Mouse (Mus musculus) midbrain, embryonic 12.5 days (tissue): ENCODE data around the gene Slc15a3. TPM values are rescaled to one million over a fixed set of nuclear protein-coding genes. Genes with fewer than 3 reads are reported as not detected.

Source experiments
- ATAC-seq: fragments of 200-750 bp; cut with Nextera tagmentation; 2 replicates; pipeline ENCODE4 v1.8.0; 2017; ENCODE audit warnings: low read depth, moderate TSS enrichment, moderate library complexity; ENCODE audit not compliant: low FRiP score
- H3K27ac ChIP-seq: fragments of 300-500 bp; sonication (generic); replicated peaks from 2 replicates; pipeline ENCODE4 v1.5.1; 2016; ENCODE audit warnings: mild to moderate bottlenecking
- H3K27me3 ChIP-seq: fragments of 300-500 bp; sonication (generic); 2 replicates; pipeline ENCODE4 v1.6.1; 2016; ENCODE audit warnings: mild to moderate bottlenecking
- H3K36me3 ChIP-seq: fragments of 300-500 bp; sonication (generic); 2 replicates; pipeline ENCODE4 v1.6.1; 2016
- H3K4me1 ChIP-seq: fragments of 300-500 bp; sonication (generic); 2 replicates; pipeline ENCODE4 v1.6.1; 2016
- H3K4me2 ChIP-seq: fragments of 300-500 bp; sonication (generic); replicated peaks from 2 replicates; pipeline ENCODE4 v1.6.1; 2016; ENCODE audit warnings: mild to moderate bottlenecking, moderate library complexity
- H3K4me3 ChIP-seq: fragments of 300-500 bp; sonication (generic); 2 replicates; pipeline ENCODE4 v1.5.1; 2016; ENCODE audit warnings: mild to moderate bottlenecking
- H3K9ac ChIP-seq: fragments of 300-500 bp; sonication (generic); replicated peaks from 2 replicates; pipeline ENCODE4 v1.6.1; 2016; ENCODE audit warnings: mild to moderate bottlenecking, moderate library complexity
- H3K9me3 ChIP-seq: fragments of 300-500 bp; sonication (generic); 2 replicates; pipeline ENCODE4 v1.6.1; 2016; ENCODE audit warnings: mild to moderate bottlenecking
- WGBS: fragments of 180-500 bp; shearing (Covaris S2); methylation state at CpG from one replicate; pipeline ENCODE4 v1.1.7; 2016; 5-methylcytosine and 5-hydroxymethylcytosine counted together
- polyA plus RNA-seq: library from polyadenylated mRNA; unstranded; fragments of >200 nt; fragmentation: Nextera tagmentation; extraction: Ambion mirVana; gene quantifications from 2 replicates; pipeline ENCODE4 v1.2.1, GENCODE M21; 2016

The Slc15a3 gene
- polyA plus RNA-seq, 1 experiment from 2014 or later = 0.29 TPM

DNA sequence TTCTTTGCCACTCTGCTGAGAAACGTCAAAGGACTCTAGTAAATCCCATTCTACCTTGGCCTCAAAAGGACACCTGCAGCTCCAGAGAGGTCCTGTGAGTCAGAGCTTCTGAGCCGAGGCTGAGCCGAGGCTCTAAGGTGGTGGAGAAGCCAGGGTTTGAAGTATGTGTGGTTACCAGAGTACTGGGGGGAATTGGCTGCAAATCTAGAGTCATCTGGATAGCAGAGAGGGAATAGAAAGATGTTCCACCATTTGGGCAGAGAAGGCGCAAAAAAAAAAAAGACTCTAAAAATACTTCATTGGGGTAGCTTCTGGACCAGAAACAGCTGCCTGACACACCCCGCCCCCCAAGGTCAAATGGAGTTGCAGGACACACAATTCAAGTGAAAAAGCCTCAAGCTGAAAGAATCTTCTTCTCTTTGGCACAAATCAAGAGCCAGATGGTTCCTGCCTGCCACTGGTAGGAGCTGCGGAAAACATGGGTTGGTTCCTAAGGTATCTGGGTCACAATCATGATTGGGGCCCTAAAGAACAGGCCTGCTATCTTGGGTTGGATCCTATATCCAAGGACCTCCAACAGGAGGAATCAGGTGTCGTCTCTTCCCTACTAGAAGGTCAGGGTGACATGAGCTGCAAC is 38.8 kb downstream of the Slc15a3 start:
- WGBS = 93% methylated on average over 7 of the region's 7 CpGs

DNA sequence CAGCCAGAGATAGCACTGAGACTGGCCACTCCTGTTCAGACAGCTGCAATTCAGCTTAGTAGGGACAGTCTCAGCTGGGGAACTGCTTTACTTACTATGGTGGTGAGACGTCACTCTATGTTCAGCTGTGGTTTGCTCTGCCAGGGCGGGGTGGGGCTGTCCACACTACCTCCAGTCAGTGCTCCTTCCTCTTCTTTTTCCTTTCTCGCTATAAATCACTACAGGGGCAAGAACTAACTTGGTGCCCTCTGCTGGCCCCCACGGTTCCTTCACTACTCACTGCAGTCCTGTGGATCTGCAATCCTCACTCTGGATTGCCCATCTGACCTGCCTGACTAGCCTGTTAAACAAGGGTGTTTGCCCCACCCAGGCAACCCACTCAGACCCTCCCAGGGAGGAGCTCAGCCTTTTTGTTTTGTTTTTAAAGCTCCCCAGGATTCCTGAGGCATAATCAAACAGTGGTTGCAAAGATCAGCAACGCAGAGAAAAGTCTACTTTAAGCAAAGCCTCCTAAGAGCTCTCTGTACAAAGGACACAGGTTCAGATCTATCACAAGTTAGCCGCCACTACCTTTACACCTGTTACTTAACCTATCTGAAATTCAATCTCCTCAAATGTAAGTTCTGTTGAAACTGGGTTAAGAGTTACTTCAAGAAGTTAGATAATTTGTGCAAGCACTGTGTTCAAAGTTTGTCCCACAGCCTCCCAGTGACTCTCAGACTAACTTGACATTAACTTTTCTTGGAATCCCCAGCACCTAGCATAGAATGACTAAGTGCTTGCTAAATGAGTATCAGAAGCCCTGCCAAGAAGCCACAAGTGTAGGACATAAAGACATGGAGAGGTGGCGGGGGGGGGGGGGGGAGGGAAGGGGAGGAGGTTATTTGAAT is 40.8 kb downstream of the Slc15a3 start:
- H3K4me1 ChIP-seq = peaks cover 20% of the 10 kb centered on the region
- H3K9ac ChIP-seq = peak overlapping the region; percentile 66
- 50% methylated on average over 6 of the region's 7 CpGs for WGBS
- H3K4me2 ChIP-seq = peak overlapping the region; percentile 86
- no peaks in the 10 kb centered on the region for H3K36me3 ChIP-seq
- H3K9me3 ChIP-seq = 0 out of 2 replicates have a peak, but pooled peaks cover 4% of the 10 kb centered on the region
- no peaks in the 10 kb centered on the region for H3K27me3 ChIP-seq
- peak overlapping the region; percentile 53 for H3K4me3 ChIP-seq
- no peak; the same call in 1 of the 2 replicates for ATAC-seq
- peak overlapping the region; percentile 96 for H3K27ac ChIP-seq

More for the DNA sequence above, 38.8 kb downstream of the Slc15a3 start:
- H3K4me3 ChIP-seq = no peak overlapping the region
- H3K4me1 ChIP-seq = peaks cover 20% of the 10 kb centered on the region
- H3K27ac ChIP-seq = no peak overlapping the region
- no peaks in the 10 kb centered on the region for H3K9me3 ChIP-seq
- no peak overlapping the region for H3K4me2 ChIP-seq
- H3K36me3 ChIP-seq = peaks cover 11% of the 10 kb centered on the region
- H3K27me3 ChIP-seq = no peaks in the 10 kb centered on the region
- H3K9ac ChIP-seq = no peak overlapping the region
- ATAC-seq = no peak

DNA sequence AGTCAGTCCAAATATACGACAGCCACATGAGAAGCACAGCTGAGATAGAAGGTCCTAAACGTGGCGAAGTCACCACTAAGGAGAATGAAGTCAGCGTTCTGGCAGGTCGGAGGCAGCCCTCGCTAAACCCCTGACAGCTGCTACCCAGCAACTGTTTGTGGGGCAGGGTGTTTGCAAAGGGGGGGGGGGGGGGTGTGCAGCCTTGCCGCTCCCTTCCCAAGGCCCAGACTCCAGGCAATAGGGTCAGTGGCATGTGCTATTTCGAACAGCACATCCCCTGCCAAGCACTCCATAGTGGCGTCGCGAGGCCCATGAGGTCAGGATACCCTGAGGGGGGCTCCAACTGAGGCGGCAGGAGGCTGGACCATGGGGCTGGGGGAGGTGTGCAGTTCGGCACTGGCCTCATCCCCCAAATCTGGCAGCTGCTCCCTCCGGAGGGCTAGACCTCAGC is 41.5 kb downstream of the Slc15a3 start:
- Histone ChIP-seq H3K4me1 (peaks cover 20% of the 10 kb centered on the region), H3K9ac (peak overlapping the region; percentile 66)
- whole genome bisulfite sequencing = 3% methylated on average over 14 of the region's 14 CpGs

DNA sequence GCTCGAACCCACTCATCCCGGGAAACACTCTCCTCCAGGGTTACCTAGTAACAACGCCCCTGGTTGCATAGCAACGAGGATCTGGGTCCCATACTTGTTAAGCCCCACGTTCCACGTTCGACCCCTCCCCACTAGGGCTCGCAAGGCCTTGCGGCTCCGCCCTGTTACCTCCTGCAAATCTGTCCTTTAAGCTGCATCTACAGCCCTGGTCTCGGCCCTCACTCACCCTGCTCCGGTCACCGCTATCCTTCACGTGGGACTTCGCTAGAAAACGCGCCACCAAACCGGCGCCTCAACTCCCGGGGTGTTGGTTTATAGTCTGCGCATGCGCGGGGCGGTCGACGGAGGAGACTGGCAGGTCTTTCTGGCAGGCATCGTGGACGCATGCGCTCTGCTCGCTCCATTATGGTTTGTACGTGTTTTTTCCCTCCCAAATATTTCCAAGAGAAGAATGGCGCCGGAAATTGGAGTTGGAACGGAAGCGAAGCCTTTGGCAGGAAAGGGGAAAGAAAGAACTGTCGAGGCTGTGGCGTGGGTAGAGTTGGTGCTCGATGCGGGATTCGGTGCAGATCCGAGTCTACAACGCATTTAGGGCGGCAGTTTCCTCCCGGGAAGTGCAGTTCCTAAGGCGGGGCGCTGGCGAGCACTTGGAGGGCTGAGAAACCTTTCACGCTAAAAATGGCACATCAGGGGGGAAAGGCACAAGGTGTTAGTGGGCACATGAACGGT is 42.1 kb downstream of the Slc15a3 start, which contains the start of gene Tmem109:
TSS of gene Tmem109 (minus strand) at position 576 of the 729 bp plus-strand sequence.
- H3K36me3 ChIP-seq = no peaks in the 10 kb centered on the region
- peak within 1 kb of the TSS; percentile 96 for H3K27ac ChIP-seq
- ATAC-seq = peak; percentile 94
- peaks cover 20% of the 10 kb centered on the region for H3K4me1 ChIP-seq
- peak within 1 kb of the TSS; percentile 66 for H3K9ac ChIP-seq
- peak within 1 kb of the TSS; percentile 53 for H3K4me3 ChIP-seq
- H3K9me3 ChIP-seq = 0 out of 2 replicates have a peak, but pooled peaks cover 4% of the 10 kb centered on the region
- WGBS = under 1% methylated on average over 49 of the region's 49 CpGs
- H3K4me2 ChIP-seq = peak within 1 kb of the TSS; percentile 86
- no peaks in the 10 kb centered on the region for H3K27me3 ChIP-seq

More for the DNA sequence above, 41.5 kb downstream of the Slc15a3 start:
- H3K27ac ChIP-seq = peak overlapping the region; percentile 96
- H3K36me3 ChIP-seq = no peaks in the 10 kb centered on the region
- H3K27me3 ChIP-seq = no peaks in the 10 kb centered on the region
- 0 out of 2 replicates have a peak, but pooled peaks cover 4% of the 10 kb centered on the region for H3K9me3 ChIP-seq
- peak overlapping the region; percentile 53 for H3K4me3 ChIP-seq
- ATAC-seq = no peak; the same call in 1 of the 2 replicates
- peak overlapping the region; percentile 86 for H3K4me2 ChIP-seq

DNA sequence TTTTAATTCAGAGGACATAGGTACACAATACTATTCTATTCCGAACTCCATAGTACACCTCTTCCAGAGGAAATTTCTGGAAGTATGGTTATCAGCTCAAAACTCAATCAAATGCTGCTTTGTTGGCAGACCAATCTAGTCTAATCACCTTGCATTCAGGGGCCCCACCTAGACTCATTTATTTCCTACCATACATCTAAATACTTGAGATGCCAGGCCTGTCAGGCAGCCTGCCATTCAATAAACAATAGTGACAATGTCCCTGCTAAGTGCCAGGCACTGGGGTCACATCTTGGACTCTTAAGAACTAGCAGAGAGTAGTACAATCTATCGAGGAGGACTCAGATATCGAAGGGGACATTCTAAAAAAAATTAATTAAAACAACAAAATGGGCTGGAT is 52.7 kb downstream of the Slc15a3 start:
- no peak for ATAC-seq
- Histone ChIP-seq H3K9ac (no peak overlapping the region), H3K27ac (no peak overlapping the region), H3K4me1 (peaks cover 16% of the 10 kb centered on the region), H3K4me3 (no peak overlapping the region), H3K4me2 (no peak overlapping the region), H3K9me3 (no peaks in the 10 kb centered on the region), H3K27me3 (no peaks in the 10 kb centered on the region), H3K36me3 (no peaks in the 10 kb centered on the region)
- 88% methylated on average over 3 of the region's 3 CpGs for WGBS

DNA sequence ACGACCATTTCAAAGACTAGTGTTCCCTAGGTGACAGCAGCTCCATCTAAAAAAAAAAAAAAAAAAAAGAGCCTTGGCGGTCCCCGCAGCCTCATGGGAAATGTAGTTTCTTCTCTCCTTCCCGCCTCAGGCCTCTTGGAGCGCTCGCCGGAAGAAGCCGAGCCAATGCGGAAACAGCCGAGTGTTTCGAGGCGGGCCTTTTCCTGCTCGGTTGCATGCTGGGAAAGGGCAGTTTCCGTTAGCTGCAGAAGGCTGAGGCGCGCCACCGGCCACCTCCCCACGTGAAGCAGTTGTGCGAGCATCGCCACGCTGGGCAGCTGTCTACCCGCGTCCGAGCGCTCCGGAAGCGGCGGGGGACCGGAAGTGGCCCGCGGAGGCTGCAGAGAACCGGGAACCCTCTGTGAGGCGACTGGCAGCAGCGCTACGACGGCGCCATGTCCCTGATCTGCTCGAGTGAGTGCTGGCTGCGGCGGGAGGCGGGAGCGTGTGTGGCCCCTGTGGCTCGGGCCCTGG is 55.5 kb downstream of the Slc15a3 start, which contains the start of gene Prpf19:
TSS of gene Prpf19 (plus strand) at position 216 of the 513 bp plus-strand sequence.
- ATAC-seq = peak; percentile 96

DNA sequence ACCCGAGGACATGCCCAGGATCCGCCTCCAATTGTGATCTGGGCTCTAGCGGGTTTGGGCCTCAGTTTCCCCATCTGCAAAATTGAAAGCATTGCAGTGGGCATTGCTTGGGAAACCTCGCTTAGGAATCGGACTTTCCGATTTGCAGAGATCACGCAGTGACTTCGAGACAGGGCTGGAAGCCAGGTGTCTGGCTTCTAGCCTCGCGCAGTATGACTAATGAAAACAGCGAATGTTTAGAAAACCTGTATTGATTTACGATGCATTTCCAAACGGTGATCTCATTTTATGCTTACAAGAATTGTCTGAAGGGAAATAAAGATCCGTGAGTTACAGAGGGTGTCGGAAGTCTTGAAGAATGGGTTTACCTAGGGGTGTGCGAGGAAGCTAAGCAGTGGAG is 56.2 kb downstream of the Slc15a3 start:
- H3K27me3 ChIP-seq = no peaks in the 10 kb centered on the region
- peaks cover 16% of the 10 kb centered on the region for H3K4me1 ChIP-seq
- H3K27ac ChIP-seq = peak overlapping the region; percentile 92
- H3K4me2 ChIP-seq = peak overlapping the region; percentile 84
- WGBS = 3% methylated on average over 16 of the region's 16 CpGs
- ATAC-seq = no peak
- H3K4me3 ChIP-seq = peak overlapping the region; percentile 90
- H3K9ac ChIP-seq = peak overlapping the region; percentile 89
- H3K9me3 ChIP-seq = no peaks in the 10 kb centered on the region
- peaks cover 34% of the 10 kb centered on the region for H3K36me3 ChIP-seq

More for the DNA sequence above, 55.5 kb downstream of the Slc15a3 start, which contains the start of gene Prpf19:
- Histone ChIP-seq H3K36me3 (peaks cover 27% of the 10 kb centered on the region), H3K4me2 (peak within 1 kb of the TSS; percentile 84), H3K4me3 (peak within 1 kb of the TSS; percentile 90), H3K9ac (peak within 1 kb of the TSS; percentile 89), H3K9me3 (no peaks in the 10 kb centered on the region), H3K27me3 (no peaks in the 10 kb centered on the region), H3K27ac (peak within 1 kb of the TSS; percentile 92), H3K4me1 (peaks cover 16% of the 10 kb centered on the region)
- under 1% methylated on average over 43 of the region's 43 CpGs for WGBS

DNA sequence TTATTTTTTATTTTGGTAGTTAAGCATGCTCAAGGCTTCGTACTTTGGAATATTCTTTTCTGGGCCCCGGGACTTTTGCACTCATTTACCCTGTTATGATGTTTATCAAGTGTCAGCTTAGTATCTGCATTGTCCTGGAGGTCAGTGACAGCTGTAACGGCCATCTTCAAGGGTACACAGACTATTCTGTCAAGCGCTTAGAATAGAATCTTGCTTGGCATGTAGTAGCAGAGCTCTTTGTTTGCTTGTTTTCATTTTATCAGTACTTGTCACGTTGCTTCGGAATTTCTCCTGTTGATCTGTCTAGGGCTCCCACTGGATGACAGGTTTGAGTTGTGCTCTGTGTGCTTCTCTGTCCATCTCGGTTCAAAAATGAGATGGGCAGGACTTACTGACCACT is 57.3 kb downstream of the Slc15a3 start:
- no peak for ATAC-seq
- no peak overlapping the region for H3K27ac ChIP-seq
- H3K36me3 ChIP-seq = peaks cover 45% of the 10 kb centered on the region
- peak overlapping the region; percentile 84 for H3K4me2 ChIP-seq
- H3K27me3 ChIP-seq = no peaks in the 10 kb centered on the region
- peak overlapping the region; percentile 89; the same call in 1 of the 2 replicates for H3K9ac ChIP-seq
- peaks cover 16% of the 10 kb centered on the region for H3K4me1 ChIP-seq
- H3K4me3 ChIP-seq = 0 out of 2 replicates have a peak overlapping the region, but pooled peaks have one; percentile 90
- 84% methylated on average over 7 of the region's 7 CpGs for WGBS
- H3K9me3 ChIP-seq = no peaks in the 10 kb centered on the region

DNA sequence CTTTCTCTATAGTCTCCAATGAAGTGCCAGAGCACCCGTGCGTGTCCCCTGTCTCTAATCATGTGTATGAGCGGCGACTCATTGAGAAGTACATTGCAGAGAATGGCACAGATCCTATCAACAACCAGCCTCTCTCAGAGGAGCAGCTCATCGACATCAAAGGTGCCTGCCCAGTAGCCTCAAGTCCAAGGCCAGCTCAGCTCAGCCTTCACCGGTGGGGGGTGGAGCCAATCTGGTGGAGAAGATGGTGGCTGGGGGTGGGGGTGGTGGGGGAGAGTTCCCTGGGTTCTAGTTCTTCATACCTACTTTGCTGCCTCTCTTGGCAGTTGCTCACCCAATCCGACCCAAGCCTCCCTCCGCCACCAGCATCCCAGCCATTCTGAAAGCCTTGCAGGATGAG is 58.0 kb downstream of the Slc15a3 start:
- Histone ChIP-seq H3K9ac (no peak overlapping the region), H3K4me2 (no peak overlapping the region), H3K27me3 (no peaks in the 10 kb centered on the region), H3K36me3 (peaks cover 52% of the 10 kb centered on the region), H3K27ac (no peak overlapping the region), H3K4me3 (no peak overlapping the region), H3K9me3 (no peaks in the 10 kb centered on the region), H3K4me1 (peaks cover 16% of the 10 kb centered on the region)
- ATAC-seq = no peak
- WGBS = 87% methylated on average over 8 of the region's 8 CpGs

DNA sequence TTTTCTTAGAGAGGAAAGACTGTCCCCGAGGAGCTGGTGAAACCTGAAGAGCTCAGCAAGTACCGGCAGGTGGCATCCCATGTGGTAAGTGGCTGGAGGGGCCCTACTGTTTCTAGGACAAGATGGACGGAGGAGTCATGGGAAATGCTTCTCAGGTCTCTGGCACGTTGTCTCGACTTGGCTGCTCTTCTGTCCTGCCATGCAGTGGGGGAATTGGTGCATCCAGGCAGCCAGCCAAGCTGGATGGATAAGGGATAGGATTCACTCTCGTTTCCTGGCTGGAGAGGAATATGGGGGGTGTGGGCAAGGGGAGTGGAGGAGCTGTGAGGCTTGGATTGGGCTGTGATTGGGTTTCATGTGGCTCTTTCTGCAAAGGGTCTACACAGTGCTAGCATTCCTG is 60.8 kb downstream of the Slc15a3 start:
- Histone ChIP-seq H3K9me3 (no peaks in the 10 kb centered on the region), H3K27ac (no peak overlapping the region), H3K36me3 (peaks cover 80% of the 10 kb centered on the region), H3K9ac (no peak overlapping the region), H3K4me1 (peaks cover 16% of the 10 kb centered on the region), H3K27me3 (no peaks in the 10 kb centered on the region), H3K4me3 (no peak overlapping the region), H3K4me2 (no peak overlapping the region)
- 91% methylated on average over 6 of the region's 6 CpGs for WGBS
- ATAC-seq = no peak

DNA sequence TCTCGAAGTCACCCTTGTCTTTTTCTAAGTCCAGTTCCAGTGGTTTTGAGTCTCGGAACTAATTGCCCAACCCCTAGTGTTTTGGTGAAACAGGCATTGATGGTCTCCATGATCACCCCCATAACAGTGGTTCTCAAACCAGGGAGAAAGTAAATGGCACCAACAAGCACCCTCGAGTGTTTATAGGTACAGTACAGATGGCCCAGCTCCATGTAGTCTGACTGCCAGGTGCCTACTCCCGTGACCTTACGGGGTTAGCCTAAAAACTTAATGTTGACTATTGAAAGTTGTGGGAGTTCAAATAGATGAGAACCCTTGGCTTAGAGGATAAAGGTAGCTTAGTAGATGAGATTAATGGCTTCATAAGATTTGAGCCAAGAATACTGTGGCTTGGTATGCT is 61.5 kb downstream of the Slc15a3 start:
- no peak overlapping the region for H3K27ac ChIP-seq
- peaks cover 87% of the 10 kb centered on the region for H3K36me3 ChIP-seq
- H3K9me3 ChIP-seq = no peaks in the 10 kb centered on the region
- H3K27me3 ChIP-seq = no peaks in the 10 kb centered on the region
- no peak for ATAC-seq
- H3K4me1 ChIP-seq = peaks cover 12% of the 10 kb centered on the region
- H3K9ac ChIP-seq = no peak overlapping the region
- WGBS = 95% methylated on average over 5 of the region's 5 CpGs
- H3K4me2 ChIP-seq = no peak overlapping the region
- H3K4me3 ChIP-seq = no peak overlapping the region
